ENCODE assay signal across 9 mouse cellular contexts in the genomic region with DNA sequence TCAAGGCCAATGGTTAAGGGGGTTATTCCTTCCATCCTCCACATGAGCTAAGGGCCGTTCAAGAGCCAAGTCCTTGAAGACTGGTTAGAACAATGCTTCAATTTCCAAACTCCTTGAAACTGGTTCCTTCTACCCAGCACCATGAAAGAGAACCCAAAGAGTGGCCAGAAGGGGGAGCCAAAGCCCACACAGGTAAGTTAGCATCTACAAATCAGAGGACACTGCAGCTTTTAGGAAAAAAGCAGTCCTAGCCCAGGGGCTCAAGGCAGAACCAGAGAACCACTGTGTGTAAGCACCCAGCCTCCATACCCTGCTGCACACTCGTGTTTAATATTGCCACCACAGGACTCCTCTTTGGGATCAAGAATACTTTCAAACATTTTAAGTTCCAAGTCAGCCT. TPM values are rescaled to one million over a fixed set of nuclear protein-coding genes. Genes with fewer than 3 reads are reported as not detected.
DNase-seq lines count a peak whose midpoint lies in the region; ATAC-seq and TF ChIP-seq lines count a peak whose summit lies in the region.
"Had no signal": no experiment of that assay in that cellular context is flagged by ENCODE, and none has a peak within 500 bp of the region (broad histone marks: within the 10 kb centered on the region; RNA-seq: fewer than 3 reads in every experiment).

No protein-coding gene starts in this region.

- no peak overlapping the region for H3K4me3 ChIP-seq in layer of hippocampus, adult 2 months
- H3K4me3 ChIP-seq: limb, embryonic 15.5 days had no signal

- no peak for DNase-seq in frontal cortex, postnatal 10 days (ENCODE audit: low spot score in 2 of 2)
- DNase-seq in NIH3T3 (ENCODE audit: low read depth): peak; percentile 84
- peak; percentile 78 to 86 for DNase-seq in cerebellum, postnatal 25 days
- peak; percentile 50 for DNase-seq in gastrocnemius, postnatal 14 days
- DNase-seq in layer of hippocampus, adult 2 months (ENCODE audit: low spot score in 2 of 2): peak; percentile 57 to 58
- peak; percentile 80 for DNase-seq in lung, postnatal 14 days
- DNase-seq in right cerebral cortex, postnatal 4 days: peak; percentile 68

- TF ChIP-seq CTCF in layer of hippocampus, adult 2 months (conservative IDR thresholded peaks at IDR 0.05): peak; percentile 81

- intact Hi-C loops in gastrocnemius, postnatal 14 days (cut with DNase I; ENCODE audit: low total_unique reads): loop anchor here (5.0 kb wide), 1 partner anchor 267 kb away; no protein-coding TSS in a partner anchor

- H3K27ac ChIP-seq in layer of hippocampus, adult 2 months: no peak overlapping the region
- H3K27ac ChIP-seq: limb, embryonic 15.5 days had no signal

- ATAC-seq in frontal cortex, adult (ENCODE audit: low TSS enrichment): peak; percentile 48; the same call in 1 of the 2 replicates

RNA-seq across cellular contexts. Expression of gene Ikbke, which starts 11.2 kb away (rescaled TPM):
- total RNA-seq in gastrocnemius, postnatal 14 days (2021): 1 to 10 TPM; 1.8 to 2.1 TPM
- 1 to 10 TPM; 2.1 to 3.2 TPM for total RNA-seq in layer of hippocampus, adult 2 months (2021)

RNA-seq across cellular contexts. Expression of gene Rassf5, which starts 45.6 kb away (rescaled TPM):
- total RNA-seq in gastrocnemius, postnatal 14 days (2021): 1 to 10 TPM; 1.8 TPM
- total RNA-seq in layer of hippocampus, adult 2 months (2021): 10 to 100 TPM; 17.2 to 18.4 TPM

Comparison
In these comparisons a context has a peak if more than half of its experiments do, and no peak if none do; other contexts are left out.
1. DNase-seq: peak in NIH3T3 (single experiment), cerebellum, postnatal 25 days (2 of 2), gastrocnemius, postnatal 14 days (single experiment), layer of hippocampus, adult 2 months (2 of 2), lung, postnatal 14 days (single experiment) and right cerebral cortex, postnatal 4 days (single experiment); none in frontal cortex, postnatal 10 days (0 of 2).
2. RNA of gene Rassf5, which starts 45.6 kb away (total RNA-seq): 17.2 to 18.4 TPM in layer of hippocampus, adult 2 months; 1.8 TPM in gastrocnemius, postnatal 14 days; every median in the first group is over 4 times any median in the second.